Mouse (Mus musculus) megakaryocyte-erythroid progenitor cell, adult 5 weeks (primary cell): ENCODE measurements around the gene Zdhhc4. TPM values are rescaled to one million over a fixed set of nuclear protein-coding genes. Genes with fewer than 3 reads are reported as not detected.

Experiments
- polyA plus RNA-seq: library from polyadenylated mRNA; stranded (reverse); fragments of >175 nt; gene quantifications from 2 replicates; pipeline ENCODE4 v1.2.3, GENCODE M21; 2012

Gene Zdhhc4
- polyA plus RNA-seq: 81.5 and 83.9 TPM in 2 replicates

GRCm38 (mm10) chr5:143328690-143329495 lies at the start of gene Zdhhc4:
TSS of gene Zdhhc4 (minus strand) at chr5:143329256.

GRCm38 (mm10) chr5:143356686-143357388 lies 27.8 kb upstream of the Zdhhc4 start, which contains the start of gene Grid2ip:
TSS of gene Grid2ip (plus strand) at chr5:143357338.

GRCm38 (mm10) chr5:143314730-143315513 lies 14.1 kb downstream of the Zdhhc4 start, which contains the start of gene E130309D02Rik:
TSS of gene E130309D02Rik (minus strand) at chr5:143315360.

DNA sequence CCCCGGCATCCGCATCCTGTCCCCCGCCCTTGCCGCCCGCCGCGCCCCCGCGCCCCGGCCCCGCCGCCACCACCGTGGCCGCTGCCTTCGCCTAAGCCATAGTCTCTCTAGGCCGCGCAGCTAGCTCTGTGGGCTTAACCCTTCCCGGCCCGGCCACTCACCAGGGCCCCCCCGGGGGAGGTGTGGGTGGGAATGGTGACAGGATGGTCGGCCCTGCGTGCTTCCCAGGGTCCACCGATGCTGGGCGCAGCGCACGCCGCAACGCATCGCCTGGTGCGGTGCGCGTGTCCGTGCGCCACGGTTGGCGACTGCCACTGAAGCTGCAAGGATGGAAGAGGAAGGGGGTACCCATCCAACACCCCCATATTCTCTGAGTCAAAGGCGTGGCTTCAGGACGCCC lies 35.7 kb downstream of the Zdhhc4 start, which contains the start of gene Zfp853:
Gene Zfp853, minus strand, starts transcription at position 220 of the 400 bp plus-strand sequence.

DNA sequence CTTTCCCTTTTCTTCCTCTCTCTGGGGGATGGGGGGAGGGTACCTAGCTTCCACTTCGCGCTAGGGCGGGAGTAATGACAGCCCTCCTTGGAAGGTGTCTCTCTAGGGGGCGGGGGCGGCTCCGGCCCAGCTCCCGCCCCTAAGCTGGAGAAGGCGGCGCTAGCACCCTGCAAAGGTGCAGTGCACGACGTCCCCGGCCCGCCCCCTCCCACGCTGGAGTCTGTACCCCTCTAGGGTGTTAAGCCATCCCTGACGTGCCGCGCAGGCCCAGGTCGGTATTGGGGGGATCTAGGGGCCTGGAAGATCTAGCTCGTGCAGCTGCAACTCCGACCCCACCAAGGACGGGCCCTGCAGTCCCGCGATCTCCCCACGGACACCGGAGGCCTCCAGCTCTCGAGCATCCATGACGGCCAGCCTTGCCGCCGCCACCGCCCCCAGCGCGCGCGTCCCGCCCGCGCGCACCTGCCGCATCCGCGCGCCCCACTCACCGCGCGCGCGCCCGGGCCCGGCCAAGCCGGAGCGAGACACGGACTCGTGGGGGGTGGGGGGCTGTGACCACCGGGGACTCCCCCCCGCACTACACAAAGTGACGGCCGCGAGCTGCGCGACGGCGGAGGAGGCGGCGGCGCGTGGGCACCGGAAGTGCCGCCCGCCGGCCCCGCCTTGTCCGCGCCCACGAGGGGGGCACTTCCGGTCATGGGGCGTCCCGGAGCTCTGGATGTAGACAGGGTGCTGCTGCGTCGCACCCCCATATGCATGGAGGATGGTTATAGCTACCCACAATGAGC lies 59.5 kb downstream of the Zdhhc4 start, which contains the start of gene Zfp316:
Gene Zfp316, minus strand, starts transcription at position 660 of the 788 bp plus-strand sequence.

Other genes with a start within 250 kb of the Zdhhc4 start
- gene Rnf216, start 216.3 kb downstream of the Zdhhc4 start, polyA plus RNA-seq: 30.2 and 35.6 TPM in 2 replicates
- gene Olfr718-ps1, start 181.7 kb downstream of the Zdhhc4 start, polyA plus RNA-seq: not detected in 2 replicates
- gene Rbak, start 148.5 kb downstream of the Zdhhc4 start, polyA plus RNA-seq: 1.5 and 2.2 TPM in 2 replicates
- not detected in 2 replicates for gene Spdye4b, start 148.2 kb downstream of the Zdhhc4 start, polyA plus RNA-seq
- gene Spdye4a, start 102.4 kb downstream of the Zdhhc4 start, polyA plus RNA-seq: not detected in 2 replicates
- gene Zfp12, start 94.1 kb downstream of the Zdhhc4 start, polyA plus RNA-seq: 3.2 and 4.8 TPM in 2 replicates
- gene Zfp316, start 59.2 kb downstream of the Zdhhc4 start, polyA plus RNA-seq: 7.6 and 10.0 TPM in 2 replicates
- gene Zfp853, start 35.6 kb downstream of the Zdhhc4 start, polyA plus RNA-seq: 0.17 and 0.20 TPM in 2 replicates
- gene E130309D02Rik, start 13.9 kb downstream of the Zdhhc4 start, polyA plus RNA-seq: 108 and 111 TPM in 2 replicates
- 0.03 TPM in 1 of 2 replicates, not detected in the other for gene Grid2ip, start 28.1 kb upstream of the Zdhhc4 start, polyA plus RNA-seq
- 37.7 and 58.5 TPM in 2 replicates for gene Kdelr2, start 74.6 kb upstream of the Zdhhc4 start, polyA plus RNA-seq
- 5.4 and 9.0 TPM in 2 replicates for gene Daglb, start 135.3 kb upstream of the Zdhhc4 start, polyA plus RNA-seq
- 101 and 114 TPM in 2 replicates for gene Rac1, start 198.8 kb upstream of the Zdhhc4 start, polyA plus RNA-seq